Mouse (Mus musculus): ENCODE measurements around the gene Vash1. TPM values are rescaled to one million over a fixed set of nuclear protein-coding genes. Genes with fewer than 3 reads are reported as not detected.

The Vash1 gene
- 1 to 10 TPM; 2.0 to 3.6 (median 3.1) TPM for total RNA-seq (2022)

- DNase-seq (ENCODE audit: low spot score in 2 of 2): peak; percentile 24 to 33
Measured at GRCm38 (mm10) chr12:86678591-86679545, at the start of gene Vash1. Vash1 (plus strand) TSS chr12:86678700.

DNA sequence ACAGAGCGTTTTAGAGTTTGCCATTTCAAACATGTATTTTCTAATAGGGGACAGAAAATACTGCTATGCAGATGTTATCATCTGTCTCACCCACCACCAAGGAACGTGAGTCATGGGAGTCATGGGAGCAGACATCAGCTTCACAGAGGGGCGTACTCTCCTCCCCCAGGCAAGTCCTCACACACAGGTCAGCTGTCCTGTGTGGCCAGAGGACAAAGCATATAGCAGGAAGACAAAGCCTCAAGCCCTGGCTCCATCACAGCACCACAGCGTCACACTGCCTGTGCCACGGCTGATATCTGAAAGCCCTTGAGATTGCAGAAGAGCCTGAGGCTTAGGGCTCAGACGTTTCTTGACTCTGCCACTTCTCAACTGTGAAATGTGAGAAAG is 49.7 kb upstream of the Vash1 start:
- no peak for DNase-seq (ENCODE audit: low spot score in 2 of 2)

- DNase-seq (ENCODE audit: low spot score in 2 of 2): no peak
Measured at GRCm38 (mm10) chr12:86641763-86642162, 36.7 kb upstream of the Vash1 start.

DNA sequence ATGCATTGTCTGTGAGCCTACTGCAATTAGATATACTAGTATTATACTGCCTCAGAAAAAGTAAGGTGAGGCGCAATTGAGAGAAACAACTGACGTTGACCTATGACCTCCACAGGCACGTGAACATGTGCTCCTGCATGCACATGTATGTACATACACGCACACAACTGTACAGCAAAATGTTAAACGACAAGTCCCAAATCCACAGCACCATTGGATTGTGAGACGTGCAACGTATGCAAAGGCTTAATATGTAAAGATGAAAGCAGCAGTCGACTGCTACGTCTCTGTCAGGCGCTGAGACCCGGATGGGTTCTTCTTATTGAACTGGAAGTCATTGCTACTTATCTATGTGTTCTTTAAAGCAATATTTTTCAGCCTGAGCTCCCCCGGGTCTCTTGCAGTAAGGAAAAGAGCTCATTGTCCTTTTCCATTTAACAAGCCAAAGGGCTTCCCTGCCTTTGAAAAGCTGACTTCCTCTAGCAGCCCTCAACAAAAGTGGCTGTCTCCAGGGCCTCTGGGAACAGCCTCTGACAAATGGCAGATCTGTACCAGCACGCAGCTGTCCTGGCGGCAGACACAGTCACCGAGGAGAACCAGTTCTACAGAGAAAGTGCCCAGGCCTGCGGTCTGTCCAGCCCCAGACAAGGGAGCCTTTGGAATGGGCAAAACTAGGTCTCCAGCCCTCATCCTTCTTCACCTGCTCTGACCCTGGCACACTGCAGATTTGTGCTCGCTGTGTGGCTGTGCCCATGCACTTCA is 33.8 kb upstream of the Vash1 start:
- no peak for DNase-seq (ENCODE audit: low spot score in 2 of 2)

GRCm38 (mm10) chr12:86645494-86645893 is 33.0 kb upstream of the Vash1 start:
- DNase-seq (ENCODE audit: low spot score in 2 of 2): no peak

- DNase-seq (ENCODE audit: low spot score in 2 of 2): peak in 1 of 2 experiments; percentile 12
Measured at GRCm38 (mm10) chr12:86646831-86647230, 31.7 kb upstream of the Vash1 start.

DNA sequence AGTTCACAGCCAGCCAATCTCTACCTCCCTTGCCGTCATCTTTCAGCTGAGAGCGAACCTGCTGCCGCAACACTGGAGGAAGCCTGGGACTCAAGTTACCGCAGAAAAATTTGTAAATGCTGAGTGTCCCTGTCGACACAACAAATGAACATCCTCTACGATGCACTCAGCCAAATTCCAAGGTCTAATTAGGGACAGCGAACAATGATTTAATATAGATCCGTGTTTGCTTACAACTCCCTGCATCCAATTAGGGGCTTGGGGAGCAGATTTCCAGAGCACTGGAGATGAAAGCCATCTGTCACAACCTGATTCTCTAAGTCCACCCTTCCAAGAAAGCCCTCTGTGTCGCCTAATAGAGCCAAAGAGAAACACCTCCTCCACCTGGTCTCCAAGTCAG is 31.2 kb upstream of the Vash1 start:
- DNase-seq (ENCODE audit: low spot score in 2 of 2): no peak

- DNase-seq (ENCODE audit: low spot score in 2 of 2): no peak
Measured at GRCm38 (mm10) chr12:86647736-86648135, 30.8 kb upstream of the Vash1 start.

DNA sequence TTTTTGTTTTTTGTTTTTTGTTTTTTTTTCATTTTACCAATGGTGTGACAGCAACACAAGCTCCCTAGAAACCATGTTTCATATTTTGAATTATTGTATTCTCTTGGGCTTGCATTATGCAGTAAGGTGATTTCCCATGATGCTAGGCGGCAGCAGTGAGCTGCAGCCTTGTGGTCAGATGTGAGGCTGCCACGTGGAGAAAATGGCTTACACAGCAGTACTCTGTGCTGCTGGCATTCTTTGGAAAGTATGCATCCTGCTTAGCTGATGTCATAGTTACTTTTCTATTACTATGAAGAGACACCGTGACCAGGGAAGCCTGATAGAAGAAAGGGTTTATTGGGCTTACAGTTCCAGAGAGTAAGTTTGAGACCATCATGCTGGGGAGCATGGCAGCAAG is 30.0 kb upstream of the Vash1 start:
- DNase-seq (ENCODE audit: low spot score in 2 of 2): no peak

- no peak for DNase-seq (ENCODE audit: low spot score in 2 of 2)
Measured at GRCm38 (mm10) chr12:86651301-86651860, 27.1 kb upstream of the Vash1 start.

- DNase-seq (ENCODE audit: low spot score in 2 of 2): peak; percentile 79 to 84
Measured at GRCm38 (mm10) chr12:86652570-86653041, 25.9 kb upstream of the Vash1 start.

DNA sequence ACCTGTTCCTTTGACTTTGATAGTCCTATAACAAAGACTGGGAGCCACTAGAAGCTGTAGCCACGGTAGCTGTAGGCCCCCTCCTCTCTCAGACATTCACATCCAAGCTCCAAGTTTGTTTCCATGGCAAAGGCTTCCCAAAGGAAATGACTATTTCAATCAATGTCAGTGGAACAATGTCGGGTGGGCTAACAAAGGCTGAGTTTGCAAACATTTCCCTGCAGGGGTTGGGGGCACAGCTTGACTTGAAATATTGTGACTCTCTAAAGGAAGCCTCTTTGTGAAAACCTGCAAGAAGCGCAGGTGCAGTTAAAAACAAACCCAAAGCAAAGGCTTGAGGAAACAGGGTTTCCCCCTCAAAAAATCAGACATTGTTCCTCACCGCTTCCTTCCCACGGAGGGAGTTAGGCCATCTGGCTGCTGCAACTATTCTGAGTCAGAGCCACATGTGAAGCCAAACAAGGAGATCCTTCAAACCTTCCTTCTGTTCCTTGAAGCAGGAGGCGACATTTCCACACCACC is 19.0 kb upstream of the Vash1 start:
- no peak for DNase-seq (ENCODE audit: low spot score in 2 of 2)

DNA sequence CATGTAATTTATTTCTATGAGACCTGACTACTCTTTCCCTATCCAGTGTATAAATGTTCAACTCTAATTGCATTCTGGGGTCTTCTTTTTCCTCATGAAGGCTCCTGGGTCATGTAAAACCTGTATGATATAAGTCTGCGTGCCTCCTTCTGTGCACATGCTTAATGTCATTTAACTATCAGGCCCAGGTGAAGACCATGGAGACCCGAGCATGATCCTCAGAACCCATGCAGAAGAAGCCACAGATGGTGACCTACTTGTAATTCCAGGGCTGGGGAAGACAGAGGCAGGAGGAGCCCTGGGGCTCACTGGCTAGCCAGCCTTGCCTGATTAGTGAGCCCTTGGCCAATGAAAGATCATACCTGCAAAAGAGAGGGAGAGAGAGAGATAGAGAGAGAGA is 18.0 kb upstream of the Vash1 start:
- no peak for DNase-seq (ENCODE audit: low spot score in 2 of 2)

DNA sequence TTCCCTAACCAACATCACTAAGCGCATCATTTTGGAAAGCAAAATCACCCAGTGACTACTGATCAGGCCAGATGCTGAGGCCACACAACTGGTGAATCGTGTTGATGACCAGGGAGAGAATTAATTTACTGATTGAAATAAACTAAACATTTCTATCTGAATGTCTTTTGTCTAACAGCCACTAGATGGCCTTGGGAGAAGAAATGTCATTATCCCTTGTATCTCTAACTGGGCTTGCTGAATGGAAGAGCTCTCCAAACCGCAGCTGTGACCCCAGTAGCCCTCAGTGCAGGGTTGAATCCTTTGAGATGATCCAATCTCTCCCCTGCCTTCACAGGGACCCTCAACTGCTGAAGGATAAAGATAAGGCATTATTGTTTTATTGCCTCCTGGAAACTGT is 12.8 kb upstream of the Vash1 start:
- DNase-seq (ENCODE audit: low spot score in 2 of 2): no peak

GRCm38 (mm10) chr12:86668404-86668803 is 10.1 kb upstream of the Vash1 start:
- DNase-seq (ENCODE audit: low spot score in 2 of 2): no peak

GRCm38 (mm10) chr12:86672105-86672504 is 6.4 kb upstream of the Vash1 start:
- no peak for DNase-seq (ENCODE audit: low spot score in 2 of 2)

DNA sequence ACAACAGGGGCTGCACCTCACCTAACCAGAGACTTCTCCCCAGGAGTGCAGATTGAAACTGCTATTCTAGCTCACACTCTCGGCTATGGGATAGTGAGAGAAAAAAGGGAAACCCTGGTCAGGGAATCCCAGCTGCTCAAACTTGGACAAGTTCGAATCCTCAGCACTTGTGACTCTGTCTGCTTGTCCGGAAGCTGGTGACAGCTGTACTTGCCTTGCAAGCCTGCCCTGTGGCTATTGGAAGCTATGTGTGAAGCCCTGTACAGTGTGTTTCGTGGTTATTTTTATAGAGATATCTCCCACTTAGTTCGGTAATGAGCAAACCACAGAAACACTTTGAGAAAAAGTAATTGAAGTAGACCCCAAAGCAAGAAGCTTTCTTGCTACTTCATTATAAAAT is 6.0 kb upstream of the Vash1 start:
- DNase-seq (ENCODE audit: low spot score in 2 of 2): no peak

DNA sequence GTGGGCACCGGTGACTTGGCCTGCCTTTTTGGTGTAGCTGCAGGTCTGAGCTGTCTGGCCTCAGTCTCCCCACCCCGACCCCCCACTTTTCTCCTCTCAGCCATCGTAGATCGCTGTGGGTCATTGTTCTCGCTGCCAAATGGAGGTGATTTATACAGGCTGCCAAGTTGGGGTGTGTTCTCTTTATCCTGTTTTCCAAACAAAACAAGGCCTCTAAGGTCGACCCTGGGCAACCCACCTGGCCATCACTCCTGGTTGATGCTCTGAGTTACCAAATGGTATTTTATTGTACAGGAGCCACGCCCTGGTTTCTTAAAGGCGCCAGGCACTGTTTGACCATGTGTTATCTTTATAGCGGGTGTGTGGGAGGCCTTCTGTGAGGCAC is 1.0 kb downstream of the Vash1 start:
- no peak for DNase-seq (ENCODE audit: low spot score in 2 of 2)

DNA sequence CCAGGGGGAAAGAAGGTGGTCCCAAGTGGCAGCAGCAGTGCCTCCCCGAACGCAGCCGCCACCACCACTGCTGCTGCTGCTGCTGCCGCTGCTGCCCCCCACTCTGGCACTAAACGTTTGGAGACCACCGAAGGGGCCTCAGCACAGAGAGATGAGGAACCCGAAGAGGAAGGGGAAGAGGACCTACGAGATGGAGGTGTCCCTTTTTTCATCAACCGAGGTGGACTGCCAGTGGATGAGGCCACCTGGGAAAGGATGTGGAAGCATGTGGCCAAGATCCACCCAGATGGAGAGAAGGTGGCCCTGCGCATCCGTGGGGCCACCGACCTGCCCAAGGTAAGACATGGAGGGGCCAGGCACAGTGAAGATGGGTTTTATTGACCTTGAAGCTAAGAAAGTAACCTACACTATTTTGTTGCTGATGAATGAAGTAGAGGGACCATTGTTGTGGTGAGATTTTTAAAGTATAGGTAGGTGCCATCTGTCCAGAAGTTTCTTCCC is 1.5 kb downstream of the Vash1 start:
- DNase-seq (ENCODE audit: low spot score in 2 of 2): no peak

DNA sequence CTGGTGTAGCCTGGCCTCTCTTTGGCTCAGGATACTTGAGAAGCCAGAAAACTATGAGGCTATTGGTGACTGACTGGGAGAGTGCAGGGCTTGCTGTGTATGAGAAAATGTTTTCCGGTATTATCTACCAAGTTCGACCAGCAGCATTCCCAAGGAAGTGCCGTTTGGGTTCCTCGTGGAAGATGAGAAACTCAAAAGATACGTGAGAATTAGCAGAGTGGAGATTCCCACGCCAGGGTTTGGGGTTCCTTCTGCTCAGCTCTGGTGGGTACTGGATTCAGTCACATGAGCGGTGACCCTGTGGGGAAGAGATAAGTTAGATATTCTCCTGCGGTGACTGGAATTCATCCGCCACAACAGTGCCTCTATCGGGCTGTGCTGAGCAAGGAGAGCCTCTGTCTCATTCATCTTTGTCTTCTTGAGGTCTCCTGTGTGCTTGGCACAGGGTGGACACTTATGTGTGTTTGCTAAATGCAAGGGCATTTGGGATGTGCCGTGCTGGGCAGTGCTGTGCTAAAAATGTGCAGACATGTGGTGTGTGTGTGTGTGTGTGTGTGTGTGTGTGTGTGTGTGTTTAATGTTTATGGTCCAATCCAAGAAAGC is 2.2 kb downstream of the Vash1 start:
- DNase-seq (ENCODE audit: low spot score in 2 of 2): no peak

DNA sequence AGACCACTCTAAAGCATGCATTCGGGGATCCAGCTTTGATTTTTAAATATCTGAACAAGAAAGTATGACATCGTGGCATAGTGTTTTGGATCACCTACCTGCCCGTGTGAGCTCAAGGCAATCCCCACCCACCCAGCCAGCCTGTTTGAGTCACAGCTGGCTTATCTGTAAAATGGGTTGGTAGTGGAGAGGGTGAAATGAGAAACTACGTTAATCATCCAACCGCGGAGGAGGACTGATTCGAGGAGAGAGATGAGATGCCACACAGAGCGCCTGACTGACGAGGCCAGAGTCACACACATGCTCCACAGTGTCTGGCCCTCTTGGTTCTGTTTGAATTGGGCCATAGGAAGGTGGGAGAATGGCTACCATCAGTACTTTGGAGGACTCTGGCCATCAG is 3.1 kb downstream of the Vash1 start:
- DNase-seq (ENCODE audit: low spot score in 2 of 2): no peak

All from gastrocnemius, adult 8-10 months (tissue).